Mouse (Mus musculus) E14TG2a.4 (cell line): ENCODE data around the gene Zfand2a.

Experiments
- H3K27me3 ChIP-seq: 2 replicates; pipeline ENCODE4 v1.6.1; 2014; ENCODE audit warnings: low read length, control low read depth; ENCODE audit not compliant: insufficient read depth
- H3K36me3 ChIP-seq: 2 replicates; pipeline ENCODE4 v1.6.1; 2014; ENCODE audit warnings: low read length, control low read depth; ENCODE audit not compliant: insufficient read depth
- H3K4me1 ChIP-seq: replicated peaks from 2 replicates; pipeline ENCODE4 v1.6.1; 2014; ENCODE audit warnings: low read depth, low read length, control low read depth
- H3K4me3 ChIP-seq: replicated peaks from 2 replicates; pipeline ENCODE4 v1.5.1; 2014; ENCODE audit warnings: mild to moderate bottlenecking, low read length
- H3K9me3 ChIP-seq: 2 replicates; pipeline ENCODE4 v1.6.1; 2014; ENCODE audit warnings: low read length, control low read depth
- CTCF ChIP-seq: conservative IDR thresholded peaks from 2 replicates; pipeline ENCODE4 v1.5.1; 2014; ENCODE audit warnings: low read length
- NANOG ChIP-seq: IDR thresholded peaks from 2 replicates; pipeline ENCODE4 v1.6.1; 2014; ENCODE audit warnings: borderline replicate concordance, low read length, mixed read lengths
- POU5F1 ChIP-seq: IDR thresholded peaks from 2 replicates; pipeline ENCODE4 v1.6.1; 2014; ENCODE audit warnings: low read length, borderline replicate concordance

Zfand2a gene

DNA sequence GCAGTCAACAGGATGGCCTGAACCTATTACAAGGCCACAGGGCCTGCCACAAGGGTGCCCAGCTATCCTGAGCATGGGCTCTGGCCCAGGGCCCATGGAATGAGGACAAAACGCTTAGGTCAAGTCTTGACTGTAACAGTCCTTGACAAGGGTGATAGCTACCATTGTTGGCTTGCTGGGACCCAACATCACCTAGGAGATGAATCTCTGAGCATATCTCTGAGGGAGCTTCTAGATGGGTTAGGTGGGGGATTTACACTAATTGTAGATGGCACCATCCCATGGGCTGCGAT lies 42.7 kb downstream of the Zfand2a start:
- H3K9me3 ChIP-seq = no peaks in the 10 kb centered on the region
- no peak overlapping the region for H3K4me3 ChIP-seq
- peaks cover 47% of the 10 kb centered on the region for H3K36me3 ChIP-seq
- H3K27me3 ChIP-seq = no peaks in the 10 kb centered on the region
- peaks cover 58% of the 10 kb centered on the region for H3K4me1 ChIP-seq
- TF ChIP-seq NANOG (no peak), CTCF (no peak), POU5F1 (no peak)

DNA sequence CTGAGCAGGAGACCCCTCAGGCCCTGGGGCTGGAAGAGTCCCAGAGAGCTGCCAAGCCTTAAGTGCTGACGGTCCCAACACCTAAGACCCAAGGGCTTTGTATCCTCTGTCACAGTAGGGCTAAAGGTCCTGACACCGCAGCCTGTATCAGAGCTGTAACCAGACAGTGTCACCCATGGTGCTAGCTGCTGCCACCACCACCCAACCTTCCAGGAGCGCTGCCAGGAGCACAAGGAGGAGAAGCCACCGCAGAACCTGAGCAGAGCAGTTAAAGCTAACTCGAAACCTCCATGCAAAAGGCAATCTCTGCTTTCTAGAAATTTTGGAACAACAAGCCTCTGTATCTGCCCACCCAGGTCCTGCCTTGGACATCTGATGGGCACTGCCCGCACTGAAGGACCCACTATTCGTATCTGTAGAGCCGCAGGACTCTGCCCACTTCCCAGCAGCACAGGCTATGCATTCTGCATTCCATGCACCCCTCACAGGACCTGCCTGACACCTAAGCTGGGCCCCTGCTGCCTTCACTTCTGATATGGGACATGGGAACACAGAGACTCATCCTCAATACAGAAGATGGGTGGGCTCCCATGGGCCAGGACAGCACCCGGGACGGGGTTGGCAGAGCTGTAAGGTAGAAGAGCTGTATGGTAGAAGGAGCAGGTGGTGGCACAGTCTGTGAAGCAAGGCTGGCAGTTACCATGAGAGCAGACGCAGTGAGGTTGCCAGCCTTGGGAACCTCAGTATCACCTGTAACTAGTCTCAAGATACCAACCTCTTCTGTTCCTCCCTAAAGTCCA lies 43.2 kb downstream of the Zfand2a start:
- Histone ChIP-seq H3K36me3 (peaks cover 46% of the 10 kb centered on the region), H3K4me1 (peaks cover 58% of the 10 kb centered on the region), H3K27me3 (no peaks in the 10 kb centered on the region), H3K4me3 (no peak overlapping the region), H3K9me3 (no peaks in the 10 kb centered on the region)
- TF ChIP-seq NANOG (no peak), CTCF (no peak), POU5F1 (no peak)

DNA sequence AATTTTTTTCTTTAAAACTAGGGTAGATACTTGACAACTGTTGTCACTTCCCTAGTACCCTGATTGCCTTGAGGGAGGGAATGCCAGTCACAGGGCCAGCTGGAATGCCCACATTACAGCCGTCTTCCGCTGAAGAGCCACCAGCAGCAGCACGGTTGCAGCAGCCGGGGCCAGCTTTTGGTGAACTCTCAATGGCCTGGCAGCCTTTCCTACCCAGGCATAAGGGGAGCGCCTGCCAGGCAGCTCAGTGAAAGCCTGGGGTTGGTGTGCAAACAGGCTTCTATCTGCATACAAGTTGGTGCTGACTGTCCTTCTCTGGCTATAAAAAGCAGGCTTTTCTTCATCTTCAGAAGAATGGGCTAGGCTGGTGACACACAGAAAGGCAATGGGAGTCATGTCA lies 43.9 kb downstream of the Zfand2a start:
- Histone ChIP-seq H3K27me3 (no peaks in the 10 kb centered on the region), H3K4me1 (peaks cover 58% of the 10 kb centered on the region), H3K36me3 (peaks cover 48% of the 10 kb centered on the region), H3K9me3 (no peaks in the 10 kb centered on the region), H3K4me3 (no peak overlapping the region)
- TF ChIP-seq POU5F1 = no peak

DNA sequence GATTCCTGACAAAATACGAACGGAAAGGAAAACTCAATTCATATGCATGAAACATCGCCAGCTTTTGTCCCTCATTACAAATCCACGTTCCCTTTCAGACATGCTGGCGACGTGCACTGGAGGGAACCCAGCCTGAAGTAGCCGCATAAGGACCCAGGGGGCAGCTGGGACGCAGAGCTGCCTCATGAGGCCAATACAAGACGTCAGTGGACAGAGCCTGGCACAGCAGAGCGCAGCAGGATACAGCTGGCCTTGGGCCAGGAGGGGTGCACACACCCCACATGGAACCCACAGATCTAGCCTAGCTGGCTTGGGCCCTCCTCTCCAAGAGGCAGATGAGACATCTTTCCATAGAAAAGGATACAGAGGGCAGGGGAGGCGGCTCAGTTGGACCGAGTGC lies 45.9 kb downstream of the Zfand2a start:
- H3K4me1 ChIP-seq = peaks cover 59% of the 10 kb centered on the region
- H3K27me3 ChIP-seq = no peaks in the 10 kb centered on the region
- no peak overlapping the region for H3K4me3 ChIP-seq
- H3K36me3 ChIP-seq = peaks cover 59% of the 10 kb centered on the region
- H3K9me3 ChIP-seq = no peaks in the 10 kb centered on the region
- TF ChIP-seq POU5F1 (no peak), CTCF (no peak), NANOG (no peak)

DNA sequence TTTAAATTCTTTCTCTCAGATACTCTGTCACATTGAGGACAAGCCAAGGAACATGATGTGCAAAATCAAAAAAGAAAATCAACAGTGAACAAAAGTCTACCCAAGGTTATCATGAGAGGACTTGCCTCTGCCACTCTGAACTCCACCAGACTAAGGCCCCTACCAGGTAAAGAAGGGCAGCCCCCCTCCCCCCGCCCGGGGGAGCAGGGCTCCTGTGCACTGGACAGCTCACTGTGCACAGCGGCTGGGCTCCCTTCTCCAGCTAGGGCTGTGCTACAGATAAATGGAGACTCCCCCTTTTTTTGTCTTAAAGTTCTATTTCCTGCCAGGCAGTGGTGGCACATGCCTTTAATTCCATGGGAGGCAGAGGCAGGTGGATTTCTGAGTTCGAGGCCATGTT lies 46.6 kb downstream of the Zfand2a start:
- Histone ChIP-seq H3K27me3 (no peaks in the 10 kb centered on the region), H3K4me1 (peaks cover 56% of the 10 kb centered on the region), H3K36me3 (peaks cover 57% of the 10 kb centered on the region), H3K9me3 (no peaks in the 10 kb centered on the region), H3K4me3 (no peak overlapping the region)
- TF ChIP-seq POU5F1 (no peak), NANOG (no peak), CTCF (no peak)

DNA sequence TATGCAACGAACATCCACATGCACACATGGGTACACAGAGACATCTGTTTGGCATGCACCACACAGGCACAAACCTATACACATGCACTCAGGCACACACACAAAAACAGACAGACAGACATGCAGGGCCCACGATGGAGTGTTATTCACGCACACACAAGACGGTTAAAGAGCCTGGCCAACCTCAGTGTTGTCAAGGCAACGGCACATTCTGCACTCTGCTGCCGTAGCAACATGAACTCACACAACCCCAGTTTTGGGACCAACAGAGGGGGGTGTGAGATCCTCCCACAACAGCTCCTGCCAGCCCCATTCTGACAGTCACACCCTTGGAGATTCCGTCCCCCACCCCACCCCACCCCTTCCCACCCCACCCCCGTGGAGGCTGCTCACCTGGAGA lies 49.4 kb downstream of the Zfand2a start:
- no peaks in the 10 kb centered on the region for H3K27me3 ChIP-seq
- TF ChIP-seq POU5F1 (no peak), CTCF (no peak), NANOG (no peak)
- no peaks in the 10 kb centered on the region for H3K9me3 ChIP-seq
- peaks cover 44% of the 10 kb centered on the region for H3K36me3 ChIP-seq
- no peak overlapping the region for H3K4me3 ChIP-seq
- H3K4me1 ChIP-seq = peaks cover 66% of the 10 kb centered on the region

DNA sequence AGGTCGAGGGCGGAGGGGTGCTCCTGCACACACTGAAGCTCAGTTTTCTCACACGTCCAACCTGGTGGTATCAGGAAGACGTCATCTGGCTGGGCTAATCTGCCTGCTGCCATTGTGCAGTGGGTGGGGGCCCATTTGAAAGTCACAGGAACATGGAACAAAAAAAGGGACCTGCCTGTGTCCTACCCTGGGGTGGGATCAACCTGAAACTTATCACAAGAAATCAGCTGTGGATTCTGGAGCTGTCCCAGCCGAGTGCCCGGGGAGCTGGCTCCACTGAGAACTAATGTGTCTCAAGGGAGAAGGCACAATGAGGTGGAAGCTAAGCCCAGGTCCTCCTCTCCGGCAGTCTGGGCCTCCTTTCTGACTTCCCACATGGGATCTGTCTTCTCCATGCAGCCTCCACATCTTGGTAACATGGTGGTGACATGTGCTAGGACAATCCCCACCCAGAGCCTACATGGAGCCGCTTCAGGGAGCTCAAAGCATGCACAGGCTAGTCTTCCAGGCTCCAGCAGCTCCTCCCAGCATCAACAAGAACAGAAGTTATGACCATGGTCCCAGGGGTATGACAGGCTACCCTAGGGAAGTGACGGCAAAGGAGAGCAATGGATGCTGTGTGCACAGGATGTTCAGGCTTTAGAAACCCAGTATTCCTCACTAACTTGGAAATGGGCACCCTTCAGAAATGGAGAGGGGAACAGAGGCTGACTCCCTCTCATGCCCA lies 50.3 kb downstream of the Zfand2a start:
- Histone ChIP-seq H3K4me1 (peaks cover 67% of the 10 kb centered on the region), H3K4me3 (no peak overlapping the region), H3K36me3 (peaks cover 44% of the 10 kb centered on the region), H3K9me3 (no peaks in the 10 kb centered on the region), H3K27me3 (no peaks in the 10 kb centered on the region)
- no peak for TF ChIP-seq NANOG
- TF ChIP-seq POU5F1 = no peak
- TF ChIP-seq CTCF = no peak

DNA sequence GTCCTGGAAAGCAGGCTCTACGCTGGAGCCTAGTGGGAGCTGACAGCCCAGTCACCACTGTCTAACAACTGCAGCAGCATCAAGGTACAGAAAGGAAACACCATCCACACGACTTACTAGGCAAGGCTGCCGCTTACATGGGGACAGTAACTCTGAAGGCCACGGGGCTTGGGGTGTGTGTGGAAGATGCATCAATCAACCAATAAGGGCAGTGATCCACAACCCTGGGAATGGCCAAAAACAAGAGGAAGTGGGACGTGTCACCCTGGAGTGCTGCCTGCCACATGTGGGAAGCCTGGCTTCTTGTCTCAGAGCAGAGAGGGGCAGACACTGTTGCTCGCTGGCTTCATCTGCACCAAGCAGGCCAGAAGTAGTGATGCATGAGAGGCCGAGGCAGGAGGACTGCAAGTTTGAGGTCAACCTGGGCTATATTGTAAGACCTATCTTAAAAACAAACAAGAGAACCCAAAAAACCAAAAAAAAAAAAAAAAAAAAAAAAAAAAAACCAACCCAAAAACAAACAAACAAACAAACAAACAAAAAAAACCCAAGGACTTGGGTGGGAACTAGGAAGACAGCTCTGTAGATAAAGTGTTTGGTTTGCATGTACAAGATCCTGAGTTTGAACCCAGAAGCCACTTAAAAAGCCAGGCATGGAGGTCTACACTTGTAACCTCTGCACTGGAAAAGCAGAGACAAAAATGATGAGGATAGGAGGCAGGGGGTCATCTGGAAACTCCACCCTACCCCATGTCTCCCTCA lies 51.4 kb downstream of the Zfand2a start:
- peaks cover 44% of the 10 kb centered on the region for H3K36me3 ChIP-seq
- TF ChIP-seq CTCF = no peak
- no peak for TF ChIP-seq POU5F1
- no peak for TF ChIP-seq NANOG
- H3K9me3 ChIP-seq = no peaks in the 10 kb centered on the region
- H3K4me1 ChIP-seq = peaks cover 66% of the 10 kb centered on the region
- no peak overlapping the region for H3K4me3 ChIP-seq
- H3K27me3 ChIP-seq = no peaks in the 10 kb centered on the region
